Mouse (Mus musculus): ENCODE measurements around the gene Hacl1. TPM values are rescaled to one million over a fixed set of nuclear protein-coding genes. Genes with fewer than 3 reads are reported as not detected.

Hacl1 gene
- polyA plus RNA-seq, 1 experiment from 2014 or later: 2.4 TPM

- Histone ChIP-seq H3K4me3 (ENCODE audit: inconsistent target) (no peak overlapping the region), H3K79me2 (ENCODE audit: inconsistent target) (no peaks in the 10 kb centered on the region), H3K27ac (0 out of 2 replicates have a peak overlapping the region, but pooled peaks have one; percentile 93), H3K36me3 (ENCODE audit: inconsistent target) (no peaks in the 10 kb centered on the region)
- 93% methylated on average over 27 of the region's 28 CpGs for WGBS (ENCODE audit: missing documents)
These were observed 26.0 kb upstream of the Hacl1 start for GRCm38 (mm10) chr14:31666931-31667705.

DNA sequence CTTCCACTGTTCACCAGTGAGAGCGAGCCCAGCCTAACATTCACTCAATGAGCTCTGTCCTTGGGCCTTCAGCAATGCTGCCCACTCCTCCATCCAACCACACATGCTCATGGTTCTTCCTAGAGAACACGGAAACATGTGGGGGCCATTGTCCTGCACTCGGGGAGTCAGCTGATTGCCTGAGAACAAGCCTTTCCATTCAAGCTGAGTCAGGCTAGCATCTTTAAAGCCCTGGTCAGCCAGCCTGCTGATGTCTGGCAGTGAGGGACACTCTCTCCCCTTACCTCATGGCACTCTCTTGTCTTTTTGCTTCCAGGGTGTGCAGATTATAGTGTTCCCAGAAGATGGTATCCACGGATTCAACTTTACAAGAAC is 24.5 kb upstream of the Hacl1 start:
- Histone ChIP-seq H3K27ac (no peak overlapping the region), H3K36me3 (ENCODE audit: inconsistent target) (no peaks in the 10 kb centered on the region), H3K4me3 (ENCODE audit: inconsistent target) (no peak overlapping the region), H3K79me2 (ENCODE audit: inconsistent target) (no peaks in the 10 kb centered on the region)
- WGBS (ENCODE audit: missing documents): 73% methylated on average over 4 of the region's 4 CpGs

DNA sequence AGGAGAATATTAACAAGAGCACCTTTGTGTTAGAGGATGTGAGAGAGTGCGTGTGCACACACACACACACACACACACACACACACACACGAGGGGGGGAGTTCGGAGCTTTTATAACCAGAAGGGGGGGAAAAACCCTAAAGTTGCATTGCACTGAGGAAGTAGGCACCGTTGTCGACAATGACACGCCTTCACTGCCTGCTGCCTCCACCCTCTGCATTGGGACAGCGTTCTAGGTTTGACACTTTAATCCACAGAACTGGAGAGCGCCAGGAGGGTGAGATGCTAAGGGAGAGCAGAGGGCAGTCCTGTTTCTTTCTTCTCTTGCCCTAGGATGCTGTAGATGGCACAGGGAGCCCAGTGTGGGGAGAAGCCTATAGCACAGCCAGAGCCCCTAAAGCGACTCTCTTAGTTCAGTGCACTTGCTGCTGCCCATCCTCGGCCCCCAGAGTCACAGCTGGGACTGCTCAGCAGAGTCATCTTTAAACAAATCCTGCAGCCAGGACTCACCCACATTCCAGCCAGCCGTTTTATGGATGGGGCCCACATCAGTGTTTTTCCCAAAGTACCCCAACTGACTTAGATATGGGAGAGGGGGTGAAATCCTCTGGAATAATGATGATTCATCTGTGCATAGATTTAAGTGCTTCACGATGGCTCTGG is 23.9 kb upstream of the Hacl1 start:
- Histone ChIP-seq H3K36me3 (ENCODE audit: inconsistent target) (no peaks in the 10 kb centered on the region), H3K4me3 (ENCODE audit: inconsistent target) (no peak overlapping the region), H3K79me2 (ENCODE audit: inconsistent target) (no peaks in the 10 kb centered on the region), H3K27ac (no peak overlapping the region)
- WGBS (ENCODE audit: missing documents): 25% methylated on average over 12 of the region's 12 CpGs

GRCm38 (mm10) chr14:31664100-31664902 is 23.2 kb upstream of the Hacl1 start:
- Histone ChIP-seq H3K36me3 (ENCODE audit: inconsistent target) (no peaks in the 10 kb centered on the region), H3K79me2 (ENCODE audit: inconsistent target) (no peaks in the 10 kb centered on the region), H3K4me3 (ENCODE audit: inconsistent target) (no peak overlapping the region), H3K27ac (no peak overlapping the region)
- WGBS (ENCODE audit: missing documents): 26% methylated on average over 17 of the region's 18 CpGs

DNA sequence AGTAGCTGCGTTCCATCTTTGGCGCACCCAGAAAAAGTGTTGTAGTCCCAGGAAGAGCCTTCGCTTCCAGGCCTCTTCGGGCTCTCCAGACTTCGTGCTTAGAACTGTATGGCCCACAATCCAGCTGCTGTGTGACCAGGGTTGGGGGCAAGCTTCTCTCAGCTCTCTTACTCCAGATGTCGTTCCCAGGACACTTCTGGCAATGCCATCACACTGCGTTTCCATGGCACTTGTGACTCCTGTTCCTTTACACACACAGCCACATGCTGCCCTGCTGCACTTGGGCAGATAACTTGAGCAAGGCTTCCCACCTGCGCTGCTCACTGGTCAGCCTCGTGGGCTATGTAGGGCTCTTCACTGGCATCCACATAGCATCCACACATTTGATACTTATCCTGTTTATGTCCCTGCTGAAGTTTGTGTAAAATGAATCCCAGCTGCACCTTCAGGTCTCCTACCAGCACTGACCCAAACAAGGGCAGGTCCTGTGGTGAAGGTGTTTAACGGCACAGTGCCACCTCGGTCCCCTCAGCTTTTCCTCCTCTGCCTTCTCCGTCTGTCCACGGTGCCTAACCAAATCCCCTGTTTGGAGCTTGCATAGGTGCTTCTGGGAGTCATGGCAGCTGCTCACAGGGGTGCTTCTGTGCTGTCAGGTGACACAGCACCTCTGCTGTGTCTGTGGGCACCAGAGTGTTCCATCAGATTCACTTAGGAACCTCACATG is 22.5 kb upstream of the Hacl1 start:
- Histone ChIP-seq H3K79me2 (ENCODE audit: inconsistent target) (no peaks in the 10 kb centered on the region), H3K4me3 (ENCODE audit: inconsistent target) (no peak overlapping the region), H3K36me3 (ENCODE audit: inconsistent target) (no peaks in the 10 kb centered on the region), H3K27ac (no peak overlapping the region)
- WGBS (ENCODE audit: missing documents): 88% methylated on average over 13 of the region's 13 CpGs

- WGBS (ENCODE audit: missing documents): 71% methylated on average over 9 of the region's 9 CpGs
- Histone ChIP-seq H3K36me3 (ENCODE audit: inconsistent target) (no peaks in the 10 kb centered on the region), H3K79me2 (ENCODE audit: inconsistent target) (no peaks in the 10 kb centered on the region), H3K4me3 (ENCODE audit: inconsistent target) (no peak overlapping the region; the same call in 1 of the 2 replicates), H3K27ac (peak overlapping the region; percentile 66)
These were observed 21.6 kb upstream of the Hacl1 start for GRCm38 (mm10) chr14:31662555-31663211.

DNA sequence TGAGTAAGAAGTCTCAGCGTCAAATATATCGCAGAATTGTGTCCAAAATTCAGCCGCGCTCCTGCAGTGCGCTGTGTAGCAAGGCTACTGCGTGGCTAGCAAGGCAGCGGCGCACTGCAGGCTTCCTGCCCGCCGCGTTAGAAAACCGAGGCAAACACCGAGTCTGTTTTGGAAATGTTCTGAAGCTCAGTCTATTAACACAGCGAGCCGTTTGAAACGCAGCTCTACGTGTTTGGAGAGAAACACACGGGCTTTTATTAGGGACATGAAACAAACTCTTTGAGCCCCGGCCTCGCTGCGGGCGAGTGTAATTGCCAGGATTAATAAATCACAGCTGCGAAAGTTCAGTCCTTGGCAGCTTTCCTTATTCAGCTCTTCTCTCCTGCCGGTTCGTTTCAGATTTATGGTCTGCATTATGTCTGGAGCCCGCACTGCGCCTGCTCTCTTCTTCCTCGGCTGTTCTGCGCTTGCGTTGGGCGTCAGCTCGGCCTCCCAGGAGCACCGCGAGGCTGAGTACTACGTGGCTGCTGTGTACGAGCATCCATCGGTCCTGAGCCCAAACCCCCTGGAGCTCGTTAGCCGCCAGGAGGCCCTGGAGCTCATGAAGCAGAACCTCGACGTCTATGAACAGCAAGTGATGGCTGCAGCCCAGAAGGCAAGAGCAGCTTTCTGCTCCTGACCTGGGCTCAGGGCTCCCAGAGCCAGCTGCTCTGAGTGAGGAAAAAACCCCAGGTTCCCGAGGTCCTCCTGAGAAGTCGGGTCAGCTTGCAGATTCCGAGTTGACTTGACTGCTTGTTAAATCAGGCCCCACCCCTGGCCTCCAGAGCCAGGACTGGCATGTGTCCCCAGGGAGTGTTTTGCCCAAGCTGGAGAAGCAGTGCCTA is 20.8 kb upstream of the Hacl1 start:
- WGBS (ENCODE audit: missing documents): 5% methylated on average over 42 of the region's 44 CpGs
- peak overlapping the region; percentile 66 for H3K27ac ChIP-seq
- peak overlapping the region; percentile 45 for H3K4me3 ChIP-seq (ENCODE audit: inconsistent target)

GRCm38 (mm10) chr14:31660312-31661093 is 19.4 kb upstream of the Hacl1 start:
- 95% methylated on average over 7 of the region's 7 CpGs for WGBS (ENCODE audit: missing documents)
- Histone ChIP-seq H3K27ac (no peak overlapping the region), H3K4me3 (ENCODE audit: inconsistent target) (no peak overlapping the region)

More for the DNA sequence above, 20.8 kb upstream of the Hacl1 start:
- Histone ChIP-seq H3K36me3 (ENCODE audit: inconsistent target) (no peaks in the 10 kb centered on the region), H3K79me2 (ENCODE audit: inconsistent target) (no peaks in the 10 kb centered on the region)

GRCm38 (mm10) chr14:31659501-31660181 is 18.6 kb upstream of the Hacl1 start:
- WGBS (ENCODE audit: missing documents): 61% methylated on average over 9 of the region's 10 CpGs
- no peak overlapping the region for H3K4me3 ChIP-seq (ENCODE audit: inconsistent target)
- no peaks in the 10 kb centered on the region for H3K79me2 ChIP-seq (ENCODE audit: inconsistent target)
- H3K36me3 ChIP-seq (ENCODE audit: inconsistent target): no peaks in the 10 kb centered on the region
- no peak overlapping the region for H3K27ac ChIP-seq

More at GRCm38 (mm10) chr14:31660312-31661093, 19.4 kb upstream of the Hacl1 start:
- H3K79me2 ChIP-seq (ENCODE audit: inconsistent target): no peaks in the 10 kb centered on the region
- no peaks in the 10 kb centered on the region for H3K36me3 ChIP-seq (ENCODE audit: inconsistent target)

DNA sequence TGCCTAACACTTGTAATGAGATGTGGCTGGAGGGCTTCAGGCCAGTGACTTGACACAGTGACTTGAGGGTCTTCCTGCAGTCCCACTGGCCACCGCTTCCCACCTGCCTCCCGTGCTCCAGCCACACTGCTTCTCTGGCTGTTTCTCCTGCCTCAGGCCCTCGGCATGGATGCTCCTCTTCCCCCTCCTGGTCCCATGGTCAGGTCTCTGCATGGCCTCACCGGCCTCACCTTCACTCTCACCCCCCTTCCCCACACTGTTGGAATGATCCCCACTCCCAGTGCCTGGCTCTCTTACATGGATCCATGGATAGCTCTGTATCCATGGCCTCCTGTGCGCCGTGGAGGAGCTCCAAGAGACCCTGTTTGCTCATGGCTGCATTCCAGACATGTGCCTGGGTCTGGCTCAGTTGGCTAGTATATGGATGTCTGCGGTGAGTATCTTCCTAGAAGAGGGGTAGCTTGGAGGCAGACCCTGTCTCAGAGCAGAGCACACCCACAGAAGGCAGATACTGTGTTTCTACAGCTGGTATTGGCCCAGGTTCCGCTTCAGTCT is 17.1 kb upstream of the Hacl1 start:
- Histone ChIP-seq H3K27ac (no peak overlapping the region), H3K36me3 (ENCODE audit: inconsistent target) (no peaks in the 10 kb centered on the region), H3K79me2 (ENCODE audit: inconsistent target) (no peaks in the 10 kb centered on the region), H3K4me3 (ENCODE audit: inconsistent target) (no peak overlapping the region)
- WGBS (ENCODE audit: missing documents): 97% methylated on average over 8 of the region's 8 CpGs

DNA sequence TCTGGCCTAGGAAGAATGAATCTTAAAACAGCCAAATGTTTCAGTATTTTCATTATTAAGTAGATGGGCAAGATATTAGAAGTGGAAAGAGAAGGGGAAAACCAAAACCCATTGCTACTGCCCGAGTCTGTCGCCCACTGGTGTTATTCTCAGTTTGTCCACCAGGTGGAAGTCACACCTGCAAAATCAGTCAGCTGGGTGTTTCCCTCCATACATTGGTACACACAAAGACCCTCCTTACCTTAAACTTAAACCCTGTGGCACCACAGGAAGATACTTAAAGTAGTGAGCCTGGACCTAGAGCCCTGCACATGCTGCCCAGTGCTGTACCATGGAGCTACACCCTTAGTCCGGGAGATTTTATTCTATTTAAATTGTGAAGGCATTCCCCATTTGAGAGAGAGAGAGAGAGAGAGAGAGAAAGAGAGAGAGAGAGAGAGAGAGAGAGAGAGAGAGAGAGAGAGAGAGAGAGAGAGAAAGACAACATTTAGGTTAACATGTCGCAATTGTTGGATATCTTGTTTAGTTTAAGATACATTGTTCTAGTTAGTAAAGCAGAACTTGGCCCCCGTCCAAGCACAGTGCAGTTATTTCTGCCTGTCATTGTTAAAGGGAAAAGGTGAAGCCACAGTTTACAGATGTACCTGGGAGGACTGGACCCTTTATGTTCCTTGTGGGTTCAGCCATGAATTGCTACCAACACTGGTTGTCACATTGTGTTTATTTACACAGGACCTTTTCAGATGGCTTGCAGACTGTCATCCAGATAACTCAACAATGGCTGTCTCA is 16.0 kb upstream of the Hacl1 start:
- H3K27ac ChIP-seq: no peak overlapping the region
- 14% methylated on average over 4 of the region's 5 CpGs for WGBS (ENCODE audit: missing documents)
- H3K36me3 ChIP-seq (ENCODE audit: inconsistent target): no peaks in the 10 kb centered on the region

More for the DNA sequence above, 16.0 kb upstream of the Hacl1 start:
- Histone ChIP-seq H3K4me3 (ENCODE audit: inconsistent target) (no peak overlapping the region), H3K79me2 (ENCODE audit: inconsistent target) (no peaks in the 10 kb centered on the region)
